Mouse (Mus musculus) liver, embryonic 14.5 days (tissue): ENCODE results near the gene 0610040J01Rik. TPM values are rescaled to one million over a fixed set of nuclear protein-coding genes. Genes with fewer than 3 reads are reported as not detected.
"Not testable (repeated sequence)": the region's sequence is repeated elsewhere in the genome, so short reads cannot be mapped to it uniquely, and the experiment has no call there.

Experiments used
- ATAC-seq: fragments of 200-750 bp; cut with Nextera tagmentation; 2 replicates; pipeline ENCODE4 v1.8.0; 2017; ENCODE audit warnings: moderate number of reproducible peaks, mild to moderate bottlenecking, moderate library complexity; ENCODE audit not compliant: insufficient read depth
- DNase-seq, 3 experiments: peaks; one replicate each; pipeline ENCODE4 v3.0.0-alpha.2; 2012 to 2013; ENCODE audit warnings: low read depth in 3 of 3, low spot score in 3 of 3
- H3K27ac ChIP-seq: fragments of 300-500 bp; sonication (generic); 2 replicates; pipeline ENCODE4 v1.5.1; 2014; ENCODE audit warnings: moderate library complexity, mild to moderate bottlenecking, control low read depth, inconsistent platforms
- H3K27me3 ChIP-seq: fragments of 300-500 bp; sonication (generic); 2 replicates; pipeline ENCODE4 v1.6.1; 2014; ENCODE audit warnings: mild to moderate bottlenecking, low read length, moderate library complexity; ENCODE audit not compliant: control insufficient read depth, insufficient read depth
- H3K36me3 ChIP-seq: fragments of 300-500 bp; sonication (generic); replicated peaks from 2 replicates; pipeline ENCODE4 v1.6.1; 2014; ENCODE audit warnings: low read depth; ENCODE audit not compliant: control insufficient read depth, insufficient read depth
- H3K4me1 ChIP-seq, 2 experiments: fragments of 200-500 bp in 1 of 2; fragments of 300-500 bp in 1 of 2; sonication (generic) in 1 of 2; replicated peaks; 2 replicates each; pipeline ENCODE4 v1.6.1; 2012 to 2014; ENCODE audit warnings: antibody characterized with exemption in 1 of 2, inconsistent platforms in 1 of 2, low read length in 1 of 2; ENCODE audit not compliant: control insufficient read depth in 2 of 2, insufficient read depth in 2 of 2
- H3K4me2 ChIP-seq: fragments of 300-500 bp; sonication (generic); 2 replicates; pipeline ENCODE4 v1.6.1; 2014; ENCODE audit warnings: low read depth, mild to moderate bottlenecking, control low read depth, moderate library complexity
- H3K4me3 ChIP-seq, 2 experiments: fragments of 200-500 bp in 1 of 2; fragments of 300-500 bp in 1 of 2; sonication (generic) in 1 of 2; 2 replicates each; pipeline ENCODE4 v1.5.1; 2012 to 2014; ENCODE audit warnings: low read depth in 2 of 2, low read length in 2 of 2, mild to moderate bottlenecking in 2 of 2, control low read depth in 1 of 2, inconsistent platforms in 1 of 2, moderate library complexity in 1 of 2; ENCODE audit not compliant: insufficient read depth in 1 of 2
- H3K9ac ChIP-seq: fragments of 300-500 bp; sonication (generic); replicated peaks from 2 replicates; pipeline ENCODE4 v1.6.1; 2014; ENCODE audit warnings: mild to moderate bottlenecking, control low read depth, moderate library complexity
- H3K9me3 ChIP-seq: fragments of 300-500 bp; sonication (generic); 2 replicates; pipeline ENCODE4 v1.6.1; 2016; ENCODE audit warnings: low read length, mixed read lengths; ENCODE audit not compliant: control insufficient read depth
- CTCF ChIP-seq: IDR thresholded peaks from 2 replicates; pipeline ENCODE4 v1.5.1; 2016; ENCODE audit warnings: antibody characterized with exemption, low read depth, control low read depth
- EP300 ChIP-seq: IDR thresholded peaks from 2 replicates; pipeline ENCODE4 v1.6.1; 2016; ENCODE audit warnings: antibody characterized with exemption, low read depth
- WGBS: fragments of 180-500 bp; shearing (Covaris S2); extraction: QIAGEN DNeasy Blood & Tissue Kit; methylation state at CpG from one replicate; pipeline ENCODE4 v1.1.7; 2014; ENCODE audit not compliant: insufficient replicate concordance; 5-methylcytosine and 5-hydroxymethylcytosine counted together
- polyA plus RNA-seq, 2 experiments: library from polyadenylated mRNA; depleted of rRNA in 1 of 2; stranded (reverse) in 1 of 2; unstranded in 1 of 2; fragments of >200 nt; fragmentation: Nextera tagmentation in 1 of 2; extraction: Ambion mirVana in 1 of 2; gene quantifications; 2 replicates each; pipeline versions ENCODE4 v1.2.1 to v1.2.3; 2012 to 2014

0610040J01Rik gene
- polyA plus RNA-seq, 2 experiments, result 6.0 to 8.5 TPM

GRCm38 (mm10) chr5:63891912-63892311 is 79.7 kb downstream of the 0610040J01Rik start:
- no peak overlapping the region for H3K9ac ChIP-seq
- H3K4me3 ChIP-seq, result no peak overlapping the region
- H3K36me3 ChIP-seq, result no peaks in the 10 kb centered on the region
- peaks cover 0 to 4% of the 10 kb centered on the region in 2 experiments; a peak in 2 of 4 replicates for H3K4me1 ChIP-seq
- no peaks in the 10 kb centered on the region for H3K27me3 ChIP-seq
- no peak overlapping the region for H3K4me2 ChIP-seq
- TF ChIP-seq EP300, result no peak
- TF ChIP-seq CTCF, result no peak
- WGBS, result 62% methylated on average over 6 of the region's 6 CpGs
- ATAC-seq (0 out of 2 replicates have a peak, but pooled peaks have one; percentile 21), DNase-seq (peak in 1 of 3 experiments; percentile 4)
- no peaks in the 10 kb centered on the region for H3K9me3 ChIP-seq
- no peak overlapping the region for H3K27ac ChIP-seq

GRCm38 (mm10) chr5:63897001-63897819 is 85.0 kb downstream of the 0610040J01Rik start:
- 58% methylated on average over 5 of the region's 5 CpGs for WGBS
- H3K4me1 ChIP-seq, result not testable (repeated sequence)

GRCm38 (mm10) chr5:63897820-63898110 is 85.6 kb downstream of the 0610040J01Rik start:
- H3K27me3 ChIP-seq, result no peaks in the 10 kb centered on the region
- H3K27ac ChIP-seq, result no peak overlapping the region
- 61% methylated on average over 3 of the region's 3 CpGs for WGBS
- no peak overlapping the region for H3K4me3 ChIP-seq
- TF ChIP-seq CTCF (no peak), EP300 (no peak)
- no peak for DNase-seq
- no peaks in the 10 kb centered on the region for H3K36me3 ChIP-seq
- H3K9ac ChIP-seq, result no peak overlapping the region
- peaks cover 0 to 1% of the 10 kb centered on the region in 2 experiments; a peak in 2 of 4 replicates for H3K4me1 ChIP-seq
- no peak for ATAC-seq
- H3K9me3 ChIP-seq, result no peaks in the 10 kb centered on the region
- H3K4me2 ChIP-seq, result no peak overlapping the region

More at GRCm38 (mm10) chr5:63897001-63897819, 85.0 kb downstream of the 0610040J01Rik start:
- ATAC-seq, H3K27ac ChIP-seq, H3K27me3 ChIP-seq, H3K4me3 ChIP-seq, H3K36me3 ChIP-seq, DNase-seq, H3K9ac ChIP-seq, H3K4me2 ChIP-seq, H3K9me3 ChIP-seq: not testable (repeated sequence)

GRCm38 (mm10) chr5:63903329-63903728 is 91.2 kb downstream of the 0610040J01Rik start:
- no peak overlapping the region for H3K9ac ChIP-seq
- no peak overlapping the region for H3K4me2 ChIP-seq
- no peak overlapping the region for H3K4me3 ChIP-seq
- no peaks in the 10 kb centered on the region for H3K27me3 ChIP-seq
- H3K4me1 ChIP-seq, result peaks cover 0 to 2% of the 10 kb centered on the region in 2 experiments; a peak in 2 of 4 replicates
- H3K36me3 ChIP-seq, result no peaks in the 10 kb centered on the region
- DNase-seq (no peak), ATAC-seq (no peak)
- WGBS, result 56% methylated on average over 3 of the region's 3 CpGs
- H3K27ac ChIP-seq, result no peak overlapping the region
- no peak for TF ChIP-seq CTCF
- H3K9me3 ChIP-seq, result no peaks in the 10 kb centered on the region

GRCm38 (mm10) chr5:63906149-63907093 is 94.3 kb downstream of the 0610040J01Rik start:
- H3K4me3 ChIP-seq, result no peak overlapping the region
- no peak overlapping the region for H3K27ac ChIP-seq
- ATAC-seq (peak; percentile 37; the same call in 1 of the 2 replicates), DNase-seq (peak; percentile 47 to 52 (median 49))
- no peaks in the 10 kb centered on the region for H3K9me3 ChIP-seq
- no peaks in the 10 kb centered on the region for H3K36me3 ChIP-seq
- H3K4me1 ChIP-seq, result peaks cover 0 to 2% of the 10 kb centered on the region in 2 experiments; a peak in 2 of 4 replicates
- H3K9ac ChIP-seq, result no peak overlapping the region
- H3K27me3 ChIP-seq, result no peaks in the 10 kb centered on the region
- 37% methylated on average over 13 of the region's 13 CpGs for WGBS
- H3K4me2 ChIP-seq, result no peak overlapping the region
- TF ChIP-seq CTCF, result peak; percentile 95
- no peak for TF ChIP-seq EP300
